Mouse (Mus musculus) cerebellum, adult 11 months (tissue): ENCODE results near the gene S100pbp.
A peak's percentile ranks its signal among the peaks of the same experiment; 100 is the strongest.

Experiments used
- DNase-seq: peaks from one replicate; pipeline ENCODE4 v3.0.0; 2022

The S100pbp gene

DNA sequence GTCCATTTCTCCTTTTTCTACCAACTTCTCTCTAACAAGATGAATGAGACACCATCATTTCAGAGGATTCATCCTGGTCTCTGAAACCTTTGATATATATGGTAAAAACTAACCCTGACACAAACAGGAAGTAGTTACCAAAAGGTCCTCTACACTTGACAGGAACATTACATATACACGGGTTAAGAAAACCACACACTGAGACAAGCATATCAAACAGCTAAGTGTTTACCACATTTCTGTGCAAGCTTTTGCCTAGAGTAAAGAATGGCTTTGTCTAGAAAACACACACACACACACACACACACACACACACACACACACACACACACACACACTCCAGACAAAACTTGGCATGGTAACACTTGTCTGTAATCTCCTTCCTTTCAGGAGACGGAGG is 43.1 kb downstream of the S100pbp start:
- no peak for DNase-seq

GRCm38 (mm10) chr4:129145943-129146342 is 43.6 kb downstream of the S100pbp start:
- no peak for DNase-seq

DNA sequence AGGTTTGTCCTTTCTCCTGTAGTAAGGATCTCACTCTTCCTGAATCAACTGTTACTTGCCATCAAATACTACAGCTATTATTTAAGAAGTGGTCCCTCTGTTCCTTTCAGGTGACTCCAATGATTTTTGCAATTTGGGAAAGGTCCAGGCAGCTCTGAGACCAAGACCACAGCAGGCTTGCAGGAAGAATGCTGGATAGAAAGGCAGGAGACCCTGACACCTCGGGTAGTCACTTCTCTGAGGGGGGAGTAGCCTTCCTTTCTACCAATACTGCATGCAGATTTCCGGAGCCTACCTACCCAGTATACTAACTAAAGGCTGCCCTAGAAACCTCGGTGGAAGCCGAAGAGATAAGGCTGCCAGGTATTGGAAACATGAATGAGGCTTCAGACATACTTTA is 44.1 kb downstream of the S100pbp start:
- no peak for DNase-seq

DNA sequence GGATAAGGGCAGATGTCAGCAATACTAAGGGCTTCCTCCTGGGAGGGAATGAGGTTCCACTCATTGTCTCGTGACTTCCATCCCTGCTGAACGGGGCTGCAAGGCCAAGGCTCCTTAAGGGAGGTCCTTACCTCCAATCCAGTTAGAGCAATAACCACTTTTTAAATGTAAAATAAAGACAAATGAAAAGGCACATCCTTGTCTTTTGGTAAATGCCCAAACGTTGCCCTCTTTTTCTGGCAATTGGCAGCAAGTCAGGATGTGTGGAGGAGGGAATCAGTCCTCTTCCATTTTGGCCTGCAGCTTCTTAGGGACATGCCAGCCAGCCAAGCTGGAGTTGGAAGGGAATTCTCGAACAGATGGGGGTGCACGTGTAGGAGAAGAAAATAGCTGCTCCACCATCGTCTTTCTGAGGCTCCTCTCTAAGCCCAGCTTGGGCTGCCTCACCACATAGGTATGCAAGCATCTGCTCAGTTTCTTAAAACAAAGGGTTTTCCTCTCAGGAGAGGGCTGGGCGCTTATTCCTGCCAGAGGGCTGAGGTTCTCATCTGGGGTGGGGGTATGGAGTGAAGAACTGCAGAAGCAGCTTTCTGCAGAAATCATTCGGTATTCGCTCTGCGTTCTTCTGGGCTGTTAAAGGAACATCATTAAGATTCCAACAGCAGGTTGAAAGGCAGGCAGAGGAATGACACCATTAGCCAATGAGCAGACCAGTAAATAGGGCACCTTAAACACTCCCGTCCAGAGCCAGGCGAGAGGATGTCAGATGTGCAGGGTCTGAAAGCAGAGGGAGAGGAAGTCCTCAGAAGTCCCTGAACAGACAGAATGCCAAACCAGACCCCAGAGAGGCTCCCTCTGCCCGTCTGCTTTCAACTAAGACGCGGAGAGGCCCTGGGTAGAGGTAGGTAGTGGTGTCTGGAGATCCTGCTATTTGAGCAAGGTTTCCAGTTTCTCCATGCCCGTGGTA is 44.8 kb downstream of the S100pbp start:
- peak; percentile 84 for DNase-seq

- no peak for DNase-seq
Measured at GRCm38 (mm10) chr4:129143509-129143908, 46.0 kb downstream of the S100pbp start.

DNA sequence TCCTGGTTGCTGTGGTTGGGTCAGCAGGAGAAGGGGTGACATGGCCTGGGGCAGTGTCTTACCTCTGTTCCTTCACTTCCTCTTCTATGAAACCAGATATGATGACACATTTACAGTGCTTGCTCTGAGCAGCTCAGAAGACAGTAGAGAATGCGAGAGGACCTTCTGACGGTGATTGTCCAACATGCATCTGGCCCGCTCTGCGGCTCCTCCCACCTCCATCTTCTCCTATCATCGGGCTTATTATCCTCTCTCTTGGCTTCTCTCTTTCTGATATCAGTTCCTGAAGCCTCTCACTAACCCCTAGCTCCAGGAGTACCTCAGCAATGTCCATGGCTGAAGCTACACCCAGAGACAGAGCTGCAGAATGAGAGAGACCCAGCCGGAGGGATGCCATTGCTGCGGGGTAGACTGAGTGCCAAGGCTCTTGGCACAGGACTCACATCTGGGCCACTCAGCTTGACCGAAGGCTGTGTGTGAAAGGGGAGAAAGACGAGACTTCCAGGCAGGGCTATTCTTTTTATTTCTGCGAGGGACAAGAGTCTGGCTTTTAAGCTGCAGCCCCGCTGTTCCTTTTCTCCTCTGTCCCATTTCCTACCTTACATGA is 47.0 kb downstream of the S100pbp start:
- DNase-seq = no peak

DNA sequence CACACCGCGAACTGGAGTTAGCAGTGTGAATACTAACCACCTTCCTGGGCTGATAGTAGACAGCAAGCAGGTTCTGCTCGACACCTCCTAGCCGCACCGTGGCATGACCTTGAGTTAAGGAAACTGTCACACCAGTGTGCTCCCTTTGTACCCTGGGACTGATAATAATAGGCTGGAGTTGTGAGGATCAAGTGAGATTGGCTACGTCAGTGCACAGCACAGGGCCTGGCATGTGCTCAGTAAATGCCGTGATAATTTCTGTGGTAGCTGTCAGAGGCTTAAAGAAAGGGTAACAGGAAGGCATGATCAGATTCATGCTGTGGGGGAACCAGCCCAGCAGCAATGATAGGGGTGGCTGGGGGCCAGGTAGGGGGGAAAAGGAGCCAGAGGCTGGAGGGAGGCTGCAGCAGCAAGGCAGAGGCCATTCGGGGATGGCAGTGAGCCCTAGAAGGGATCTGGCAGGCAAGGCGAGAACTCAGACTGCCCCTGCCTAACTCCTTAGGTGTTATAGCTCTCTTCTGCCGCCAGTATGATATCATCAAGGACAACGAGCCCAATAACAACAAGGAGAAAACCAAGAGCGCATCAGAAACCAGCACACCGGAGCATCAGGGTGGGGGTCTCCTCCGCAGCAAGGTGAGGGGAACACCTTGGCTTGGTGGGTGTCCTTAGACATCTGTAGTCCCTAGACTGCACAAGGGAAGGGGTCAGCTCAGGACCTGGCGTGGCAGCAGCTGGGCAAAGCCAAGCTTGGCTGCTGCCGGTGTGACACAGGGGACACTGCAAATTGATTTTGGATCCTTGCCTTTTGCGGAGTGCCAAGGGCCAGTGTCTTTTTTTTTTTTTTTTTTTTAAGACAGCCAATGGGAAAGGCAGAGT is 47.7 kb downstream of the S100pbp start:
- DNase-seq = no peak

DNA sequence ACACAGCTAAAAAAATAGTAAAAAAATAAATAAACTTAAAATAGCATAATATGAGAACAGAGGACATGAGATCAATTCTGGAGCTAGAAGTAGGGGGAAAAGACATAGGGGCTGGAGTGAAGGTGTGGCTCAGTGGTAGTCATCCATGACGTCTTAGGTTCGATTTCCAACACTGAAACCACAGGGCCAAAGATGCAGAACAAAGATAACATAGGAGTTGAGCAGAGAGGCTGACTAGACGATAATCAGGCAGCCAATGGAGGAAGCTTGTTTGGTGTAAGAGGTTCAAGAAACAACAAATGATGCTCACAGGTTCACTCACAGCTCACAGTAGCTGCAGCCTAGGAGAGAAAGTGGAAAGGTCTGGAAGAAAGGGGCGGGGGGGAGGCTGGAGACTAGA is 48.7 kb downstream of the S100pbp start:
- no peak for DNase-seq

DNA sequence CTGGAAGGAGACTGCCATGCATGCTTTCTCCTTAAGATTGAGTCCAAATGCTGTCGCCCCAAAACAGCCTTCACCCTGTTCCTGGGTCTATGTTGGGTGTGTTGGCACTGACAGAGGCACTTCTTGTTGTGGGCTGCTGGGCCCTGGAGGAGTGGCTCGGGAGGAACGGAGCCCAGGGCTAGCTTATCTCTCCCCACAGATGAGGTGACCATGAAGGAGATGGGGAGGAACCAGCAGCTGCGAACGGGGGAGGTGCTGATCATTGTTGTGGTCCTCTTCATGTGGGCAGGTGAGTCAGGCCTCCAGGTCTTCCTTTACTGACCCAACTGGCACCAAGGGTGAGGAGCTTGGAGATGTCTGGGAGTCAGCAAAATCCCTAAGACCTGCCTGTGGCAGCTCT is 49.9 kb downstream of the S100pbp start:
- no peak for DNase-seq

DNA sequence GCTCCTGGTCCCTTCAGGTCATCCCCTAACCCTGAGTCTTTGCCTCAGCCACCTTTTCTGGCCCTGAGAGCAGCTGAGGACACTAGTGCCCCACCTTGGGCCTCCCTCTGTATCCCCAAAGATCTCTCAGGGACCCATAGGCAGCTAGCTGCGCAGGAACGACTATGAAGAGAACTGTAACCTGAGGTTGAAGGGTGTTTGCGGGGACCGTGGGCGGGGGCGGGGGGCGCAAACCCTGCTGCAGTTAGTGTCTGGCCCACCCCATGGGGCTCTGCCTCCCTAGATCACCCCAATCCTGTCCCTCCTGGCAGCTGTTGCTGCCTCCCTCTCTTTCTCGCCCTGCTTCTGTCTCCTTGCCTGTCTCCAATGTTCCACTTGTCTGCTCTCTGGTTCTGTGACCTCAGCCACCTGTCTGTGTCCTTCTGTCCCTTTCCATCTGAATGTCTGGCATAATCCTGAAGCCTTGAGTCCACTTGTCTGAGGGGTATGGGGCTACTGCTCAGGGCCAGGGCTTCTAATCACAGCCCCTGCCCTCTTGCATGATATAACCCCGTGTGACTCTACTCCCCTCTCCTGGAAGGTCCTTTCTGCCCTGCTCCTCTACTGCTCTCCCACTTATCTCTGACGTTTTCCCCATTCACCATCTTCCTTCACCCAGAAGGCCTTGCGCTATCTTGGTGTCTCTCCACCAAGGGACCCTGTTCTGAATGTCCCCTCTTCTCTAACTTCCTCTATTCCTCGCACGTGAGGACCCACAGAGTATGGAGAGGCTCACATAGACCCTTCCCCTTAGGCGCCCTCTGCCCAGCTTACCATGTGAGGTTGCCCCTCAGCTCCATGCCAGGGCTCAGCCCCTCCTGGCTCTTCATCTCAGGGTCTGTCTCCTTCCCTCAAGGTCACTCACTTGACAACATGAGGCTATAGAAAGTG is 51.9 kb downstream of the S100pbp start:
- no peak for DNase-seq

GRCm38 (mm10) chr4:129136579-129137391 is 52.7 kb downstream of the S100pbp start, which contains the start of gene Fndc5:
TSS of gene Fndc5 (plus strand) at chr4:129136999.
- DNase-seq = no peak

DNA sequence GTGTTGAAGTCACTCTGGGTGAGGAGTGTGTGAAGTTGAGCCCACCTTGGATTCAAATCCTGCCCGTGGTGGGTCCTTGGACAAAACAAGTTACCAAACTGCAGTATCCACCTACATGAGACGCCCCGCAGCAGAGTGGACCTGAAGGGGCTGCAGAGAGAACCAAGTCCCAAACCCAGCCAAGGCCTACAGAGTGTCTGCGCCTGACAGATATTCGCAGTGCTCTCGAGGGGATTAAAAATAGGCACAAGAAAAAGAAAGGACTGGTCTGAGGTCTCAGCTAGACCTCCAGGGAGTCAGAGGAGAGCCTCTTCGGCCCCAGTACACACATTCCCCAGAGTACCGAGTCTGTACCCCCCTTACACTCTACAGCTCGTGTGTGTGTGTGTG is 53.3 kb downstream of the S100pbp start:
- no peak for DNase-seq

- DNase-seq = no peak
Measured at GRCm38 (mm10) chr4:129135637-129136036, 53.9 kb downstream of the S100pbp start.

DNA sequence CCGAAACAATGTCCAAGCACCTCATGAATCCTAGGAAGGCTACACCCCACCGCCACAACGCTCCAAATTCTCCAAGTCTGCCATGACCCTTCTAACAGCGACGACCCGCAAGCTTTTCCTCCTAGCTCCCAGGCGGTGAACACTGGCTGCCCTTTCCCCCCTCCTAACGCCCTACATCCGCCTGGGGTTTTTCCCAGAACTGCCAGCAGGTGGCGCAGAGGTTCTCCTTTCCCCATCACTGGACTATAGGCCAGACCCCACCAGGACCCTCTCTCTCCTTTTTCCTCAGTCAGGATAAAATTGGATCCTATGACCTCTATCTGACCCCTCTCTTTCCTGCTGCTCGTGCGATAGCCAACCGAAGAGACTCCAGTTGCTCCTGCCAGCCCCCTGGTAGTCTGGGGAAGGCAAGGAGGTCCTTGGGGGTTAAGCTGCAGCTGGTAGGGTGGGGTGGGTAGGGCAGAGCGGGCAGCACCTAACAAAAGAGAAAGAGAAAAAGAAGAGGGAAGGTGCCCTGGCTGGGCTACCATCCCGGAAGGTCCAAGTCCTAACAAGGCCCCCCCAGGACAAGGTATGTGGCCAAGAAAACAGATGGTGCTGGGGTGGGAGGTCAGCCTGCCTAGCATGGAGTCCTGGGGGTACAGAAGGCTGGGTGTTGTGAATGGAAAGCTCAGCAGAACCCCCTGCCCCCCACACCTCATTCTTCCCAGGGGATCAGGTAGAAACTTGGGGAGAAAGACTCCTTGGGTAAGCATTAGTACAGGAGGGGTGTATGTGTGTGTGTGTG is 54.5 kb downstream of the S100pbp start:
- DNase-seq = peak; percentile 85

- no peak for DNase-seq
Measured at GRCm38 (mm10) chr4:129130755-129131303, 58.7 kb downstream of the S100pbp start.

- DNase-seq = no peak
Measured at GRCm38 (mm10) chr4:129130149-129130548, 59.4 kb downstream of the S100pbp start.

DNA sequence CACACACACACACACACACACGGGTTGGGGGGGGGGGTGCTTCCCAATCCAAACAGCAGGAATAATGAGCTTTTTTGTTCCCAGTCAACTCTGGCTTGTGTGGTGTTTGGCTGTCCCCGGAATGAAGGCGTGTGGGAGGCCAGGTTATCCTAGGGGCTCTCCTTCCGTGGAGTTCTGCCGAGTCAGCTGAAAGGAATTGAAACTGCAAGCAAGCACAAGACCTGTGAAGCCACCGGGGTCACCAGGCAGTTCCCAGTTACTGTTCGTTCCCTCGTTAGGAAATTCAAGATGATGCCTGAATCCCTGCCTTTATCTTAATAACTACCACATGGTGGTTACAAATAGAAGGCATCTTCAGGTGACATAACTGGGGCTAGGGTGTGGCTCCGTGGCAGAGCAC is 60.1 kb downstream of the S100pbp start:
- no peak for DNase-seq

DNA sequence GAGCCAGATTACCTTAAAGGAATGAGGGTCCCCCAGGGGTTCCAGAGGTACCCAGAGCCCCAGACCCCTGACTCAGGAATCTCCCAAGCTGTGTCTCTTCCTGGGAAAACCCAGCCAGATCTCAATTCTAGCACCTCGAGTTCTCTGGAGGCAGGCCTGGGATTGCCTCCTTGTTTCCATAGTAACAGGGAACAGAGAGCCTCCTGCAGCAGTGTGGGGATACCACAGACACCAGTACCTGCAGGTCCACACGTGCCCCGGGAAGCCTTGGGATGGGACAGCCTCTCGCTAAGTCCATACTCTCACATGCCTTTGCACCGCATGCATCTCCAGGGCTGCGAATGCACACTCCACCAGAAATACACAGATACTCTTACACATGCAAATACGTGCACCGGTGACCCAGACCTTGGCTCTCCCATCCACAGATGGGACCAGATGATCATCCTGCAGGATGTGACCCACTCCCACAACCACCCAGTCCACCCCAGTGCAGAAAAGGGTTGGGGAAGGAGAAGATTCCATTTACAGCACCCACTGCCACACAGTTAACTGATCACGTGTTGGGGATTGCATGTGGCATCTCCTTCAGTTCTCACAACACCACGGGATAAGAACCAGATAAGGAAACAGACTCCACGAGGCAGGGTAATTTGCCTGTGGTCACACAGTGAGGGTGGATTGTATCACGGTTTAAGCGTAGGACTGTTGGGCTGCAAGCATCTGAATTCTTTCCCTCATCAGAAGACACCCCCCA is 60.8 kb downstream of the S100pbp start:
- DNase-seq = no peak

DNA sequence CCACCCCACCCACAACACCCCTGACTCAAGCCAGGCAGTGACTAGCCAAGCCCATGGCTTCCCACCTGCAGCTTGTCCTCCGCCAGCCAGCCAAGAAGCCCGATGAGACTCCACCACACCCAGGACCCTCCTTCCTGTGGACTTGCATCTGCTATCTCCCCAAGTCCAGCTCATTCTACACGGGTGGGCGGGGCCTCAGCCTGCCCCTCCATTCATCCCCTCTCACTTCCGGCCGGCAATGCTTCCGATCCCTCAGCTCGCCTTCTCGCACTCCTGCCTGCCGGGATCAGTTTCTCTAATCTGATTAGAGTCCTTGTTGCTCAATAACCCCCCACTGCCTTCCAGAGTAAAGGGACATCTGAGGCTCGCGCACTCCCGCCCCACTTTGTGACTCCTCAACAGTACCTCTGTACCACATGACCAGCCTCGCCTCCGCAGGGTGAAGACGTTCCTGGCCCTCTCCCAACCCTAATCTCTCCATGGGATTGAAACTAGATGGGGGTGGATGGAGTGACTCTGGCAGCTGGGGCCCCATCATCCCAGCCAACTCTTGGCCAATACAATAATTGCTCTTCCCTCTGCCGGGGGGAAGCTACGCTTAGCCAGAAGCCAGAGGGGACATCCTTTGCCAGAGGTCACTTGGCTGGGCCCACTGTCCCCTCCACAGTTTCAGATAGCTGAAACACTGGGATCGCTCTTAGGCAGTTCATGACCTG is 63.6 kb downstream of the S100pbp start:
- no peak for DNase-seq
